Mouse (Mus musculus): Measurements from ENCODE around the gene Gjb6.

Gene Gjb6

DNA sequence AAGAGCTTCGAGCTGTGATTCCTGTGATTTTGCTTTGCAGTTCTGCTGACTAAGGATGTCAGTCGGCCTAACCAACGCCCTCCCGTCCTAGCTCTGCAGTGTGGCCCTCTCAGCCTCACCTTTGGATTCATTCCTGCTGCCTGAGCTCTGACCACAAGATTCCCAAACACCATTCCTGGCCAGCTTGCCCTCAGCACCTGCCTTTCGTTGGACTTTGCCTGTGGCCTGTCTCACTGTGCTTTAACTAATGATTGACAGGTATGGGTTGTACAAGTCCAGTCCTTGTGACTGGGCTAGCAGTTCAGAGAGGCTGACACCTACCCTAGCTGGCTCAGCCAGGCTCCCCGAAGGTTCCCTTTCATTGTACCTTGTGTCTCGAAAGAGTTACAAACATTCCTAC lies 44.3 kb downstream of the Gjb6 start:
- no peak for DNase-seq (ENCODE audit: low spot score in 2 of 2)

DNA sequence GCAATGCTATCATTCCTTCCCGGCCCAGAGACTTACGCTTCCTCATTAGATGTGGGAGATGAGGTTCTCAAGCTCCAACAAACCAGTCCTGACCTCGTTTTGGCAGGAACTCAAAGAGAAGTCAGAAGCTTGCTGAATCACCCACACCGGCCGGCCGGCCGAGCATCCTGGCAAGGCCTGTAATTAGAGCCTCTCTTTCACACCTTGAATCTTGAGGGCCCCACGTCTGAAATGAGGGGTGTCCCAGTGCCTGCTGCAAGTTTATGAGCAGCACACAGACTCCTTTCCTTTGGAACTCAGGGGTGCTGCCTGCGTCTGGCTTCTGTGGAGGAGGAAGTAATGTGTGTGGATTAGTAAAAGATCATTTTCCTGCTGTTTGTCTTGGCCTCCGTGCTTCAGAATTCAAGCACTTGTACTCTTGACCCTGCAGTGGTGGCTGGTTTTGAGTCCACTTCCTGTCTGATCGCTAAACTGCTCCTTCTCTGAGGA lies 49.2 kb downstream of the Gjb6 start:
- DNase-seq (ENCODE audit: low spot score in 2 of 2): no peak

GRCm38 (mm10) chr14:57082863-57083262 lies 50.5 kb downstream of the Gjb6 start:
- DNase-seq (ENCODE audit: low spot score in 2 of 2): no peak

- DNase-seq (ENCODE audit: low spot score in 2 of 2): no peak
These were observed 57.9 kb downstream of the Gjb6 start for GRCm38 (mm10) chr14:57075537-57075936.
